Mouse (Mus musculus) ES-E14 (cell line): ENCODE data around the gene Sapcd2. TPM values are rescaled to one million over a fixed set of nuclear protein-coding genes. Genes with fewer than 3 reads are reported as not detected.
"Not testable (repeated sequence)": the region's sequence is repeated elsewhere in the genome, so short reads cannot be mapped to it uniquely, and the experiment has no call there.

Experiments used
- DNase-seq: peaks from one replicate; pipeline ENCODE4 v3.0.0-alpha.2; 2013; ENCODE audit warnings: low read depth, low spot score
- H3K27ac ChIP-seq: 2 replicates; pipeline ENCODE4 v1.5.1; 2012; ENCODE audit warnings: low read depth, mild to moderate bottlenecking, low read length, moderate library complexity, mixed read lengths; ENCODE audit not compliant: poor library complexity, insufficient read depth, severe bottlenecking
- H3K36me3 ChIP-seq: 2 replicates; pipeline ENCODE4 v1.6.1; 2012; ENCODE audit warnings: mild to moderate bottlenecking, low read length, moderate library complexity, mixed read lengths; ENCODE audit not compliant: control insufficient read depth, poor library complexity, insufficient read depth, severe bottlenecking
- H3K4me1 ChIP-seq, 2 experiments: fragments of 150-350 bp in 1 of 2; sonication (generic) in 1 of 2; 2 replicates each; pipeline ENCODE4 v1.6.1; 2012; ENCODE audit warnings: low read length in 2 of 2, mild to moderate bottlenecking in 1 of 2, mixed read lengths in 1 of 2; ENCODE audit not compliant: control insufficient read depth in 2 of 2, insufficient read depth in 2 of 2, poor library complexity in 1 of 2
- H3K4me3 ChIP-seq, 2 experiments: fragments of 150-350 bp in 1 of 2; sonication (generic) in 1 of 2; 2 replicates each; pipeline ENCODE4 v1.5.1; 2012; ENCODE audit warnings: low read length in 2 of 2, low read depth in 1 of 2, mild to moderate bottlenecking in 1 of 2, mixed read lengths in 1 of 2; ENCODE audit not compliant: insufficient read depth in 1 of 2, poor library complexity in 1 of 2, severe bottlenecking in 1 of 2
- H3K9ac ChIP-seq: 2 replicates; pipeline ENCODE4 v1.6.1; 2012; ENCODE audit warnings: low read depth, mild to moderate bottlenecking, low read length, mixed read lengths; ENCODE audit not compliant: poor library complexity, insufficient read depth, severe bottlenecking
- H3K9me3 ChIP-seq: fragments of 150-350 bp; sonication (generic); 2 replicates; pipeline ENCODE4 v1.6.1; 2012; ENCODE audit warnings: low read depth, mild to moderate bottlenecking, low read length; ENCODE audit not compliant: control insufficient read depth, insufficient read depth
- CHD2 ChIP-seq: IDR thresholded peaks from 2 replicates; pipeline ENCODE4 v1.6.1; 2014; ENCODE audit warnings: mild to moderate bottlenecking, low read depth, low read length, inconsistent platforms
- HCFC1 ChIP-seq: IDR thresholded peaks from 2 replicates; pipeline ENCODE4 v1.6.1; 2012; ENCODE audit warnings: low read length, inconsistent platforms, borderline replicate concordance; ENCODE audit not compliant: insufficient read depth
- MAFK ChIP-seq: IDR thresholded peaks from 2 replicates; pipeline ENCODE4 v1.6.1; 2014; ENCODE audit warnings: mild to moderate bottlenecking, low read depth, low read length, inconsistent platforms; ENCODE audit not compliant: insufficient read depth
- ZC3H11A ChIP-seq: IDR thresholded peaks from 2 replicates; pipeline ENCODE4 v1.6.1; 2012; ENCODE audit warnings: low read depth, mild to moderate bottlenecking, inconsistent platforms, low read length, borderline replicate concordance
- ZNF384 ChIP-seq: IDR thresholded peaks from 2 replicates; pipeline ENCODE4 v1.6.1; 2012; ENCODE audit warnings: low read depth, low read length, inconsistent platforms
- in situ Hi-C, 2 experiments: fragments of 600-800 bp; cut with MboI; formaldehyde crosslinking; loops; one replicate each; pipeline ENCODE4 v1.15.1; 2025; ENCODE audit warnings: low sequenced_read_pairs in 2 of 2, inconsistent platforms in 1 of 2; ENCODE audit not compliant: unreplicated experiment in 2 of 2
- total RNA-seq: library from RNA; depleted of rRNA; stranded (reverse); fragments of 300-350 nt; gene quantifications from 2 replicates; pipeline ENCODE4 v1.2.3, GENCODE M21; 2012

Sapcd2 gene
- total RNA-seq, 1 experiment, result 34.4 TPM

DNA sequence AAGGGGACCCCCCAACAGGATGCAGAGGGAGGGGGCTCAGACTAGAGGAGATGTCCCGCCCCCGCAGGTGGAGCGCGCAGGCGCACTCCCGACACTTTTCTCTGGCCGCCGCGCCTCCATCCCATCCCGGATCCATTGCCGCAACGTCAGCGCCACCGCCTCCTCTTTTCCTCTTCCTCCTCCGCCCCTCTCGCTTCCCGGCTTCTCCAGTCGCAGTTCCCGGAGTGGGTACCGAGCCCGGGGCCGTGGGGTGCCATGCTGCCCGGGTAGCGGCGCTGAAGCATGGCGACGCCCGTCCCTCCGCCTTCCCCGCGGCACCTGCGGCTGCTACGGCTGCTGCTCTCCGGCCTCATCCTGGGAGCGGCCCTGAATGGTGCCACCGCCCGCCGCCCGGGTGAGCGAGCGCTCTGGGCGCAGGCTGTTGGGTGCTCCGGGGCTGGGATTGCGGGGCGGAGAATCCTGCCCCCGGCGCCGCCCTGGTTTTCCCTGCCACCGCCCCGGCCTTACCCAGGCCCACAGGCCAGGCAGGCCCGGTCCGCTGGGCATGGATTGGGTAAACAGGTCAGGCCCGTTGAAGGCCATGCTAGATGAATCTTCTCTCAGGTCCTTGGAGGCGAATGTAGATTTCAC, 31.0 kb downstream of the Sapcd2 start:
- no peaks in the 10 kb centered on the region for H3K9me3 ChIP-seq
- peaks cover 2% of the 10 kb centered on the region; the same call in 1 of the 2 replicates for H3K36me3 ChIP-seq
- in situ Hi-C loops, result no loop called here
- H3K9ac ChIP-seq, result peak overlapping the region; percentile 77
- no peak overlapping the region for H3K27ac ChIP-seq
- H3K4me1 ChIP-seq, result 0 out of 4 replicates have a peak, but pooled peaks cover 0 to 2% of the 10 kb centered on the region in 2 experiments
- no peak for DNase-seq
- H3K4me3 ChIP-seq, result peak overlapping the region; percentile 79 to 88
- TF ChIP-seq CHD2 (no peak), ZNF384 (no peak), MAFK (no peak), HCFC1 (no peak), ZC3H11A (no peak)

DNA sequence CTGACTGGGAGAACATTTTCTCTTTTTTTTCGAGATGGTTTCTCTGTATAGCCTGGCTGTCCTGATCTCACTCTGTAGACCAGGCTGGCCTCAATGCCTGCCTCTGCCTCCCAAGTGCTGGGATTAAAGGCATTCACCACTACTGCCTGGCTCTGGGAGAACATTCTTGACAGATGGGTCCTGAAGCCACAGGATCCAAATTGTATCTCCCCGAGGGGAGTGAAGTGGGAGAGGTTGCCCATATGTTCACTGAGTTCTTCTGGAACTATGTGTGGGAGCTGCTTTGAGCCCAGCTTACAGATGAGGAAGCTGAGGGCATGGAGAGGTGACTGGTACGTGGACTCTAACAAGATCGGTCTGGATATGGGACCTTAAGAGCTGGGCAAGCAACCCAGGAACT, 31.9 kb downstream of the Sapcd2 start:
- in situ Hi-C loops, result no loop called here
- no peak overlapping the region for H3K9ac ChIP-seq
- H3K4me3 ChIP-seq, result no peak overlapping the region
- 0 out of 4 replicates have a peak, but pooled peaks cover 0 to 2% of the 10 kb centered on the region in 2 experiments for H3K4me1 ChIP-seq
- H3K9me3 ChIP-seq, result no peaks in the 10 kb centered on the region
- no peak overlapping the region for H3K27ac ChIP-seq
- H3K36me3 ChIP-seq, result peaks cover 2% of the 10 kb centered on the region; the same call in 1 of the 2 replicates
- TF ChIP-seq HCFC1 (no peak), CHD2 (no peak), ZC3H11A (no peak), MAFK (no peak), ZNF384 (no peak)
- DNase-seq, result no peak

DNA sequence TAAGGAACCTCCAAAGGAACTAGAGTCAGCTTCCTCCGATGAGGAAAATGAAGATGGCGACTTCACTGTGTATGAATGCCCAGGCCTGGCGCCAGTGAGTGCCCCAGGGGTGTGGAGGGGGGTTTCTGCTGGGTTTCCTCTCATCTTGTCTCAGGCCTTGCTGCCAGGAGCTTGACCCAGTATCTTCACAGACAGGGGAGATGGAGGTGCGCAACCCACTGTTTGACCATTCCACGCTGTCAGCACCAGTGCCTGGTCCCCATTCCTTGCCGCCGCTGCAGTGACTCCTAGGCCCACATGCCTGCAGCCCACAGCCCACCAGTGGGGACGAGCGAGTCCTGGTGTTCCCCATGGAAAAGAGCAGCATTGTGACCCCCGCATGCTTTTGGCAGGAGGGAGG, 36.8 kb downstream of the Sapcd2 start:
- Histone ChIP-seq H3K36me3 (peaks cover 2% of the 10 kb centered on the region; the same call in 1 of the 2 replicates), H3K4me3 (no peak overlapping the region), H3K4me1 (0 out of 4 replicates have a peak, but pooled peaks cover 0 to 2% of the 10 kb centered on the region in 2 experiments), H3K27ac (no peak overlapping the region), H3K9me3 (no peaks in the 10 kb centered on the region), H3K9ac (no peak overlapping the region)
- in situ Hi-C loops, result no loop called here
- TF ChIP-seq MAFK (no peak), ZC3H11A (no peak), CHD2 (no peak), HCFC1 (no peak), ZNF384 (no peak)
- DNase-seq, result no peak

DNA sequence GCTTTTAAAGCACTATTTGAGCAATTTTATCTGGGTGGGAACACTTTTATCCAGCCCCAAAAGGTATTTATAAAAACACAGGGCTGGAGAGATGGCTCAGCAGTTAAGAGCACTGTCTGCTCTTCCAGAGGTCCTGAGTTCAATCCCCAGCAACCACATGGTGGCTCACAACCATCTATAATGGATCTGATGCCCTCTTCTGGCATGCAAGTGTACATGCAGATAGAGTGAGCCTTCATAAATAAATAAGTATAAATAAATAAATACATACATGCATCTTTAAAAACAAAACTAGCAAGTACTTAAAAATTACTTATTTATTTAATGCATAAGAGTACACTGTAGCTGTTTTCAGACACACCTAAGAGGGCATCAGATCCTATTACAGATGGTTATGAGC, 41.3 kb downstream of the Sapcd2 start:
- H3K9me3 ChIP-seq, DNase-seq, H3K4me3 ChIP-seq, H3K27ac ChIP-seq, in situ Hi-C loops, H3K4me1 ChIP-seq, H3K9ac ChIP-seq, H3K36me3 ChIP-seq: not testable (repeated sequence)

DNA sequence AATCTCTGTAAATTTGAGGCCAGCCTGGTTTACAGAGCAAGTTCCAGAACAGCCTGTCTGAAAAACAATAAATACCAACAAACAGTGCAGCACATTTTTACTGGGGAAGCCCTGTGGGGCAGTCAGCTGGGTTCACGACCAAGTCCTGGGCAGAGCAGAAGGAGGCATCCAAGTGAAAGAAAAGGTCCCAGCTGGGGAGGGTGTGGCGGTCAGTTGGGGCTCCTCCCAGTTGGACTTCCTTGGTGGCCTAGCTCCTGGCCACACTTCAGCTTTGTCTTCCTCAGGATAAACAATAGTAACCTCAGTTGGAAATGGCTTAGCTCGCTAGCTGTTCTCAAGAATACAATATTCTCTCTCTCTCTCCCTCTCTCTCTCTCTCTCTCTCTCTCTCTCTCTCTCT, 45.3 kb downstream of the Sapcd2 start:
- Histone ChIP-seq H3K9ac (no peak overlapping the region), H3K27ac (no peak overlapping the region), H3K9me3 (no peaks in the 10 kb centered on the region), H3K4me3 (no peak overlapping the region), H3K4me1 (peaks cover 0 to 4% of the 10 kb centered on the region in 2 experiments; a peak in 2 of 4 replicates), H3K36me3 (no peaks in the 10 kb centered on the region)
- DNase-seq, result no peak
- in situ Hi-C loops, result no loop called here
- no peak for TF ChIP-seq CHD2
- TF ChIP-seq MAFK, result no peak
- TF ChIP-seq HCFC1, result no peak
- no peak for TF ChIP-seq ZC3H11A
- TF ChIP-seq ZNF384, result no peak
